Mouse (Mus musculus): ENCODE data around the gene Ccdc175.

Gene Ccdc175

DNA sequence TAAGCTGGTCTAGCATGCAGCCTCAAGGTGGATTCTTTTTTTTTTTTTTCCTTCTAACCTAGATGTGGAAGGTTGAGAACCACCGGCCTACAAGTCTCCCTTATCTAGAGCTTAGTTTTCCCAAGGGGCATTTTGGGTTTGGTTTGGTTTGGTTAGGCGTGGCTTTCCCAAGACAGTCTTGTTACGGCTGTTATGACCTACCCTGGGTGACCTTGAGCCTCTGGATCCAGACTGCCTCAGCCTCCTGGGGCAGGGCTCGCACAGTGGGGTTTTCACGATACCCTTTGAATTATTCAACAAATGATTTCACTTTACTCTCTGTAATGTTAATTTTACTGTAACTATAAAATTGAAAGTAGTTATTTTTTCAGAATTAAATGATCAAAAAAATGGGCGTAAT, 82.1 kb downstream of the Ccdc175 start:
- DNase-seq (ENCODE audit: low spot score in 2 of 2): no peak

DNA sequence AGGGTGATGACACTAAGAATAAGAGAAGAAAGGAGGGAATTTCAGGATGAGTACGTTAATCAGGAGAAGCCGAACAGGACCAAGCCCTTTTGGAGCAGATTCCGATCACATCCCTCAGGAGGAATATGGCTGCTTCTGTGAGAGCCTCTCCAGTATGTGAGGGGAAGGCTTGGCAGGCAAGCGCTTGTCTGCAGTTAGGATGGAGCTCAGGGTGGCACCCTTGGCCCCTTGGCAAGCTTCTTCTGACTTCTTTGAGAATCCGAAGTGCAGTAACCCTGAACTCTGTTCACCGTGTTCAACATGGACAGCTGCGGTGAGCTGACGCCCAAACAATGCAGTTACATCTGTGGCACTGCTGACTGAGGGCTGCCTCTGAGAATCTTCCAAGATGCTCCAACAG, 87.9 kb downstream of the Ccdc175 start:
- DNase-seq (ENCODE audit: low spot score in 2 of 2): no peak

DNA sequence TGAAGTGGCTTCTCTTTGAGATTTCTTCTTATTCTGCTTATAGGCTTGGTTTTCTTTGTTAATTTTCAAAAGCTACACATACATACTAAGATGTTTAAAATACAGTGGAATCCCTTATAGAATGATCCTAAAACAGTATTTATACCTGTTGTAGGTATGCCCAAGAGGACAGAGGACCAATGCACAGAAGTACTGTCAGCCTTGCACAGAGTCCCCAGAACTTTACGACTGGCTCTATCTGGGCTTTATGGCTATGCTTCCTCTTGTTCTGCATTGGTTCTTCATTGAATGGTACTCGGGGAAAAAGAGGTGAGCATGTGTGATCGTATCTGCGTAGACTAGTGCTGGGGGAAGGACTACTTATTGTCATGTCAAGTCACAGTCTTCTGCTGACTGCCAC, 95.0 kb downstream of the Ccdc175 start:
- DNase-seq (ENCODE audit: low spot score in 2 of 2): no peak

DNA sequence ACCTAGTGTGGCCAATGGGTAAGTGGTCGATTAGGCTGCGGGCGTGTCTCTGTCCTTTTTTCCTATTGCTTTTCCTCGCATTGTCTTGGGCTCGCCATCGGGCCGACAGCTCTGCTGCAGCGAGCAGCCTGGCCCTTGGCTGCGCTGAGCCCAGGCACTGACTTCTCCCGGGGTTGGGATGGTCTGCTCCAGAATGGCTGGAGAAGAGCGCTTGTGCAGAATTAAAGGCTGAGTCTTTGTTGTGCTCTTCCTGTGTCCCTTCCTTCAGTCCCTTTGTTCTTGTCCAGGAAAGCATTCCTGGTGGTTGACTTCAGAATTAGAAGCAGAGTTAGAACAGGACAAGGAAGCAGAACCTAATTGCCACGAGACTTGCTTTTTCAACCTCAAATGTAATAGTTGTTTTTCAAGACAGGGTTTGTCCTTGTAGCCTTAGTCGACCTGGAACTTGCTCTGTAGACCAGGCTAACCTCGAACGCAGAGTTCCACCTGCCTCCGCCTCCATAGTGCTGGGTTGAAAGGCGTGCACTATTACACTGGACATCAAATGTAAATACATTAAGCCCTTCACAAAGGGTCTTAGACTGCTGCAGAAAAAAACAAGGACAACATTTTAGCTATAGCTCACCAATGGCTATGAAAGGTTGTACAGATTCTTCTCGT, 98.5 kb downstream of the Ccdc175 start:
- DNase-seq (ENCODE audit: low spot score in 2 of 2): no peak

DNA sequence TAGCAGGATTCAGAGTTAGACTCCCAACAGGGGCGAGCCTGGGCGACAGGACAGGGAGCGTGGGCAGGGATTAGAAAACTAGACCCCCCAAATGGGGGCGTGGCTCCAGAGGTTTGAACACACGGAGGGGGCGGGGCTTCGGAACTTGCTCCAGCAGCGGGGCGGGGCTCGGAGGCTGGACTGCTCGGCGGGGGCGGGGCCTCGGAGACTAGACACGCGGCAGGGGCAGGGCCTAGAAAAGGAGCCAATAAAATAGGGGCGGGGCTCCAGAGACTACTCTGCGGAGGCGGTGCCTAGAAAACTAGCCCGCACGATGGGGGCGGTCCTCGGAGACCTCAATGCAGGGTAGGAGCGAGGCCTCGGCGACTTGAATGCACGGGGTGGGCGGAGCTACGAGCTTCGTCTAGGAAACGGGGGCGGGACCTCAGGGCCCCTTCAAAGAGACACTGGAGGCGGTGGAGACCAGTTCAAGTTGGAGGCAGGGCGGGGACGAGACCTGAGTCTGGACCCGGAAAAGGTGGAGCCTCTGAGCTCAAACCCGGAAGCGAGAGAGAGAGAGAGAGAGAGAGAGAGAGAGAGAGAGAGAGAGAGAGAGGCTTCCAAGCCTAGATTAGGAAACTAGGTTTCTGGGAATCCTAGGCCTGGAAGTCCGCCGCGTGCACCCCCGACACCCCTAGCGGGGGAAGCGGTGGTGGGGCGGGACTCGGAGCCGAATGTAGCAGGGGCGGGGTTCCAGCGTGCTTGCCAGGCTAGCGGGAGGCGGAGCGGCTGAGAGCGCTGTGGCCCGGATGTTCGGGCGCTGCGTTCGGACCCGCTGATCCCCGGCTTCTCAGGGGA, 99.3 kb downstream of the Ccdc175 start, which contains the start of the genes L3hypdh and Jkamp:
TSS of gene L3hypdh (minus strand) at position 111 of the 837 bp plus-strand sequence.
TSS of gene Jkamp (plus strand) at position 261 of the 837 bp plus-strand sequence.
- DNase-seq (ENCODE audit: low spot score in 2 of 2): peak; percentile 93 to 97

DNA sequence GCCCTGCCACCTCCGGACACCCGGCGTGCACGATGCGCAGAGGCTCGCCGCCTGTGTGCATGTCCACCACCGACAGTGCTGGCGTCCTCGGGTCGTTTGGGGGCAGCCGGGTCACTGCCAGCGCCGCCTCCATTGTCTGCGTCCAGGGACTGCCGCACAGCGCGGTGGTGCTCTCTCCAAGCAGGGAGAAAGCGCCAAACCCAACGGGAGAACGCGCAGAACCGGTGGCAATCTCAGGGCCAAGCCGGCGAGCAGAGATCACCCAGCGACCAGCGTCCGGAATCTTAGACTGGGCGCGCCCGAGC, 99.9 kb downstream of the Ccdc175 start:
- no peak for DNase-seq (ENCODE audit: low spot score in 2 of 2)

DNA sequence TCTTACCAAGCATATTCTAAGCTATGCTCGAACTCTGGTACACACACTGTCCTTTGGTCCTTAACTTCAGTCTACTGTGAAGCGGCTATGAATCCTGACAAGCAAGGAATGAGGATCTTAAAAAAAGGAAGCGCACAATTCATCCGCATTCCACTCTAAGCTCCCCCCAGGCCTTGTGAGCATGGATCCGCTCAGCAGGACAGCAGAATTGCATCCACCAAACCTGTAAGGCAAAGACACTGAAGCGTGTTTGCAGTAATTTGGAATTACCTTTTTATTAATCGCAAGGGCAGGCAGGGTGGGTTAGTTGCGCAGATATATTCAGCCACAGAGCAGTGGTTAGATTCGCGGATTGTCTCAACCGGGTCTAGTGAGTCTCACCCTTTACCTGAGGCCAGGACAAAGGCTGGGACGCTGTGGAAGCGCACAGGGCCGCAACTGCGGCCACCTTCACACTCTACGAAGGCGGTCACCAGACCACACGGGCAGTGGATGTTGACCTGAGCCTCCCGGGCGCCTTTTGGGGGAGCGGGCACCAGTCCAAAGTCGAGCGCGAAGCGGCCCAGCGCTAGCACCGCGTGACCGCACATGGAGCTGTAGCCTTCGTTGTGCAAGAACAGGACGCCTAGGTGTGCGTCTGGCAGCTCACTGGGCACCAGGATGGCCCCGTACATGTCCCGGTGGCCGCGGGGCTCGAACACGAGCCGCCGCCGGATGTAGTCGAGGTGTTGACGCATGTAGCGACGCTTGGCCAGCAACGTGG, 100.4 kb downstream of the Ccdc175 start:
- DNase-seq (ENCODE audit: low spot score in 2 of 2): no peak

DNA sequence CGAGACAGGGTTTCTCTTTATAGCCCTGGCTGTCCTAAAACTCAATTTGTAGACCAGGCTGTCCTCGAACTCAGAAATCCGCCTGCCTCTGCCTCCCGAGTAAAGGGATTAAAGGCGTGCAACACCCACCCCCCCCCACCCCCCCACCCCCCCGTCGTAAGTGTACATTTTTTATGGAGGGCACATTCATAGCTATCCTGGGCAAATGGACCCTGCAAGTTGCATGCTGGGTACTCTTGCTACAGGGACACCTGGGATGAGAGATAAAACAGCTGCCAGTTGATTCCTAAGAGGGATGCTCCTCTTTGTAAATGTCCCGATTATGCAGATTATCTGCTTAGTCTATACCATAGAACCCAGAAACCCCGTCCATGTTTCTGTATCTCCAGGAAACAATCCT, 101.6 kb downstream of the Ccdc175 start:
- DNase-seq (ENCODE audit: low spot score in 2 of 2): no peak

DNA sequence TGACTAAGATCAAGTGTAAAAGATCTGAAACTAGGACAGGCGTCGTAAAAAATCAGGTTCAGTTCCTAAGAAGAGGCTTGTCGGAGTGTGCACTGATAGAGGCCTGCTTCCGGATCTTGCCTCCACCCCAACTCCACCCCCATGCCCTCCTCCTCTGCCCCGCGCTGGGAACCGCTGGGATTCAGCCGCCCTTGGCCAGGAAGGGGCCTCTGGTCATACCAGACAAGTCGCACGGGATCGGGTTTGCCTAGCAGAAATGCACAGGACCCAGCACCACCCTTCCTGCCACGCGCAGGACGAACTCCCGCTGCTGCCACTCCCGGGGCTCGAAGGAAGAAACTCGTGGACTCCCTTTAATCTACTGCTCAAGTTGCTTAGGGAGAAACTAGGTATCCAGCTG, 102.5 kb downstream of the Ccdc175 start:
- no peak for DNase-seq (ENCODE audit: low spot score in 2 of 2)

DNA sequence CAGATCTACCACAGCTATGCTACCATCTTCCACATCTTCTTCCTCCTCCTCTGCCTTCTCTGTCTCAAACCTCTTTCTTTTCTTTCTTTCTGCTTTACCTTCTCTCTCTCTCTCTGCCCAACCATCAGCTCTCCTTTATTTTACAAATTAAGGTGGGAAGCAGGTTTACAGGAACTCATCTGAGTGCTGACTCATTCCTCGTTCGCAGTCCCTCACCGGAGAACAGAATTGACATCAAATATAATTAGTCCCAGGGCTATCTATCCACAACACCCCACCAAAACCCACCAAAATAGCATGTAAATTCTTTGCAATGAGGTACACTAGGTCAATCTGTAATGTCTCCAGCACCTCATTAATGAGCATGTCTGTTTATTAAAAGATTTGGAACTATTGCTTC, 102.9 kb downstream of the Ccdc175 start:
- no peak for DNase-seq (ENCODE audit: low spot score in 2 of 2)

DNA sequence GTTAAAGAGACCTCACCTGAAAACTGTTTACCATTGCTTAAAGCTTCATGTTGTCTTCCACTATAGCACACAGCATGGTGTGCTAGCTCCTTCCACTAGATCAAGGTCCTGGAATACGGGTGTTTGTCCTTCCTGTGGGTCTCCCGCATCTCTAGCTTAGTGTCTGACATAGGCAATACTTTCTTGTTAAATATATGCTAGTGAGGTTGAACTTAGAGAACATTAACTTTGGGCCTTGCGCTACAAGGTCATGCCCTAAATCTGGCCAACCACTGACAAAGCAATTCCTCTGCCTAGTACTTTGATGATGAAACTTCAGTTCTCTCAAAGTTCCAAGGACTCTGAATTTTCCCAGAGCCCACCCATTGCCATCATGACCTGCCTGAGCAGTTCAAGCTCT, 106.6 kb downstream of the Ccdc175 start:
- DNase-seq (ENCODE audit: low spot score in 2 of 2): no peak

DNA sequence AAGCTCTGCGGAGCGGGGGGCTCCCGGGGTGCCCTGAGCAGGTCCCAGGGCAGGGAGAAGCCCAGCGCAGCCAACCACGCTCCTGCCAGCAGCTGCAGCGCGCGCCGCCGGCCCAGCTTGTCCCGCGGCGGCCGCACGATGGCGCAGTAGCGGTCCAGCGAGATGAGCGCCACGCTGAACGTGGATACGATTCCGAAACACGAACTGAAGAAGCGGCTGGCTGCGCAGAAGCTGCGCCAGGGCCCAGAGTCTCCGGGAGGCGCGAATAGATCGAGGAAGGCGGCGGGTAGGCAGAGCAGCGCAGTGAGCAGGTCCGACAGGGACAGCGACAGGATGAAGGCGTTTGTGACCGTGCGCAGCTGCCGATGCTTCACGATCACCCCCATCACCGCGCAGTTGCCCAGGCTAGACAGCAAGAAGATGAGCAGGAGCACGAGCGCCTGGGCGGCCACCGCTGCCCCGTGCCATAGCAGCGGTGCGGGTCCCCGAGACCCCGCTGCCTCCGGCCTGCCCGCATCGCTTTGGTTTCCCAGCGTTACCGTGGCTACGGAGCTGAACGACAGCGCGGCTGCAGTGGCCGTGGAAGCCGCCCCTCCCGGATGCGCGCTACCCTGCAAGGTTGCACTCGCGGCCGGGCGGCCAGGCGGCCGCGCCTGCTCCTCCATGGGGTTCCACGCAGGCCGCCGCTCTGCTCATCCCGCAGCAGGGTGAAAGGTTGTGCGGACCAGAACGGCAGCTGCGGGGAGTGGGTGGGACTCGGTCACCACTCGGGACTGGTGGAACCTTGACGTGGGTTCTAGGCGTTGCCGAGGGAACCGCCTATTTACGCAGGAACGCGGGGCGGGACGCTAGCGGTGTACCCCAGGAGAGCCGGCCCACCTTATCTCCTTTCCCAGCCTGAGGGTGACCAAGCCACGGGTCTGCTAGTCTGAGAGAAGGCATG, 114.2 kb downstream of the Ccdc175 start, which contains the start of gene Gpr135:
TSS of gene Gpr135 (minus strand) at position 799 of the 943 bp plus-strand sequence.
- DNase-seq (ENCODE audit: low spot score in 2 of 2): peak; percentile 76 to 83

DNA sequence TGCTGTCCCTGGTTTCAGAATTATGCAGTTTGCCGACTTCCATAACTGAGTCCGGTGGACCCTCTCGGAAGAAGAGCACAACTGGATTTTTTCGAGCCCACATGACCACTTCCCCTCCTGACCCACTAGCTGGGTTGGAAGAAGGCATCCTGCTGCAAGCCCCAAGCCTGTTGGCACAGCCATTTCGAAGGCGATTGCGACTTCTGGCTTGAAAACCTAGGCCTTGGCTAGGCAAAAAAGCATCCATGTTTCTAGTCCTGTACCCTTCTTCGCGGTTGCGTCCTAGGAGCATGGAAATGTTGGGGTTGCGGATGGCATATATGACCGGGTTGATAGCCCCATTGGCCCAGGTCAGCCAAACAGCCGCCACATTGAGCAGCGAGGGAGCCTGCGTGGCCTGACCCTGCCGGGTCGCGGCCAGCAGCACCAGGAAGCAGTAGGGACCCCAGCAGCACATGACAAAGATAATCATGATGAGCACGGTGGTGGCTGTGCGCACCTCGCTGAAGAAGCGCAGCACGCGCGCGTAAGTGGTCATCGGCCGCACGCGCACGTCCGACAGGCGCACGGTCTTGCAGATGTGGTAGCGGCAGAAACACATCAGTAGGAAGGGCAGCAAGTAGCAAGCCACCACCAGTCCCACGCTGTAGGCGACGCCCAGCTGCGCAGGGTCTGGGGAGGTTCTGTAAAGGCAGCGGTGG, 115.1 kb downstream of the Ccdc175 start:
- peak; percentile 17 to 20 for DNase-seq (ENCODE audit: low spot score in 2 of 2)

DNA sequence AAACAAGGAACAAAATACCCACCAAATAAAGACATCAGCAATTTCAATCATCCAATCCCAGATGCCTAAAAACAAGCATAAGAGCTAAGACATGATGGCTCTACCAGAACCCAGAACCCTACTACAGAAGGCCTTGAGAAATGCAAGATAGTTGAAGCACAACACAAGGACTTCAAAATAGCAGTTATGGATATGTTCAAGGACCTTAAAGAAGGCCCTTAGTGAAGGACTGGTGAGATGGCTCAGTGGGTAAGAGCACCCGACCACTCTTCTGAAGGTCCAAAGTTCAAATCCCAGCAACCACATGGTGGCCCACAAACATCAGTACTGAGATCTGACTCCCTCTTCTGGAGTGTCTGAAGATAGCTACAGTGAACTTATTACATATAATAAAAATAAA, 127.0 kb downstream of the Ccdc175 start:
- no peak for DNase-seq (ENCODE audit: low spot score in 2 of 2)

DNA sequence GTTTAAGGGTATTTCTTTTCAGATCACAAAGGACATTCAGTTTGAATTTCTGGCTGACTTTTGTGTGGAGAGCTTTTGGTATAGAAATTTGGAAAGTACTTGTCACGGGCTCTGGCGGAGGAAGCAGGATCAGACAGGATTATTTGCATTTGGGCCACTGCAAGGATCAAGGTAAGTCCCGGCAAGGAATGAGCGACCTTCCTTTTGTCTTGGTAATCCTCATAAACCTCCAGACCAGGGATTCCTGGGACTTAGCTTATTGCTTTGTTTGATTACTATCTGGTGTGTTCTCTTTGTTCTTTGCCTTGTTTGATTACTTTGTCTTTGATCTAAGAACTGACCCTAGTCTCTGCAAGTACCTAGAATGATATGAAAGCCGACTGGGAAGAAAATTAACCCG, 131.0 kb downstream of the Ccdc175 start:
- DNase-seq (ENCODE audit: low spot score in 2 of 2): no peak

DNA sequence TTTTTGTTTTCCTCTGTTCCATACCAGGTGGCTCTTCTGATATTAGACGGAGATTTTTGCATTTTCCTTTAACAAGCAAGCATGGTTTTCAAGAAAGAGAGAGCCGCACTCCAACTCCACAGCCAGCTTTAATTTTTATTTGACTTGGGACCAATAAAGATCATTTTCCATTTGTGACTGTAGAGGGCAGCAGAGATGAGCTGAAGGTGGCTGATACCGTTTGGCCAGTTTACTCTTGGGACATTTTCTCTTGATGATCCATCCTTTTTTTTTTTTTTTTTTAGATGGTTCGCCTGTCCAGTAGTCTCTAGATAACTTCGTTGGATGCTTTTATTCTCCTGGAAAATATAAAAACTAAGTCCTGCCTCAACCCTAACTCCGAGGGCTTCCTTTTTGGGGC, 131.5 kb downstream of the Ccdc175 start:
- no peak for DNase-seq (ENCODE audit: low spot score in 2 of 2)

DNA sequence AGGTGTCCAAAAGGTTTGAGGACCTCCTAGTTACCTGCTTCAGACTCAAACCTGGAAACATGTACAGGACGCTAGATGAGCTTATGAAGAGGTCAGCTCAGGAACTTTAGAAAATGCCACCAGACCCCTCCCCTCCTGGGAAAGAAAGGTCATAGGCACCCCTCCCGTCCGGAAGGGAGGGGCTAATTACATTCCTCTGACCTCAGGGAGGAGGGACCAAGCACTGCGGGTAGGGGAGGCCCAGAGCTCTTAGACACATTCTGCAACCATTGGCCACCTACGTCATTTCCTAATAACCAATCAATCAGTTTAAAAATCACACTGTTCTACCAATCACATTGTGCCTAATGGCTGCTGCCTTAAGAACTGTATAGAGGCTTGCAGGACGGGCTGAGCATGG, 132.3 kb downstream of the Ccdc175 start:
- no peak for DNase-seq (ENCODE audit: low spot score in 2 of 2)

Data from frontal cortex, postnatal 25 days (tissue).